Mouse (Mus musculus): ENCODE measurements around the gene Hoga1. TPM values are rescaled to one million over a fixed set of nuclear protein-coding genes. Genes with fewer than 3 reads are reported as not detected.

Hoga1 gene
- 1 to 10 TPM; 7.2 to 7.4 TPM for total RNA-seq (2021)

GRCm38 (mm10) chr19:42045269-42046102 is at the start of gene Hoga1:
Hoga1 (plus strand) TSS chr19:42045610.
- peak; percentile 64 to 87 for DNase-seq (ENCODE audit: extremely low spot score in 1 of 2, low spot score in 2 of 2)
- intact Hi-C loops (cut with DNase I): no loop called here

DNA sequence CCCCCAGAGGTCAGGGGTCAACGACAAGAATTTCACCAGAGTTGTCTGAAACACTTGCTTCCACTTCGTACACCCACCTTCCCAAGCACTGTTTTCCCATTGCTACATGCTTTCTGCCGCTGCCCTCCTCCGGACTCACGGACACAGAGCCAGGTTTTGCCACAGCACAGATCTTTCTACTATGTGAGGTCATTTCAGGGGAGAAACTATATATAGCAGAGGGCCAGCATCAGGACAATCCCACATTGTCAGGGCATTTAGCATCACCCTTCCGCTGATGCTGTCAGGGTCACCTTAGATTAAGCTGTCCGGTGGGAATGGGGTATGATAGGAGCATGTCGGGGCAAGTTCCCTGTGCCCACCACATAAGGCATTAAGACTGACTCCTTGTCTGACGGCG is 48.3 kb upstream of the Hoga1 start:
- no peak for DNase-seq (ENCODE audit: extremely low spot score in 1 of 2, low spot score in 2 of 2)
- intact Hi-C loops (cut with DNase I): no loop called here

DNA sequence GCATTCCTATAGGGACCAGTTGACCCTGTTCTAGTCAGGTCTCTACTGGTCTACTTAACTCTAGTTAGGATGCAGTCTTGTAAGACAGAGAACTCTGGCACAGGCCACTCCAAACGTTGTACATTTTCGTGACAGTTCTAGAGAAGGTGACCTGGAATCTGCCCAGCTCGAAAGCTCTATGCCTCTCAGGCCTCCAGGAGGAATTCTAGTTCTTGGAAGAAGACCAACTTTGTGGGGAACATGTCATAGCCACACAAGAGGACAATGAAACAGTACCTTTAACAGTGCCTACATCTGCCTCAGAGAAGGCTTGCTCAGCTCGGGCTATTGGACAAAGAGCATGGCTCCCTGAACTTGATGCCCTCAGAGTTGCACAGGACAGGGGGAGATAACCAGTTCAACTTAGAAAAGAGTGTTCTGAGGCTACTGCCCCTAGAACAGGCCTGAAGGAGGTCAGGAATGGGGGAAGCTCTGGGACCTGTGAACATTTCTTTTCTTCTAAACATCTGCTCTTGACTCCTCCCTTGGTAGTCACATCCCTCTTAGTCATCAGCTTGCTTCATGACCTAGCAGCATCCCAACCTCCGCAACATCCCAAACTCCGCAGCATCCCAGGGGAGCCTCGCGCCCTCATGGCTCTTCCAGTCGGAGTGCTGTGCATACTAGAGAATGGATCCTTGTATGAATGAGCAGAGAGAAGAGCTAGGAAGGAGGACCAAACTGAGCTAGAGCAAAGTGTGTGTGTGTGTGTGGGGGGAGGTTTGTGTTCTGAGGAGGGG is 46.5 kb upstream of the Hoga1 start:
- DNase-seq (ENCODE audit: extremely low spot score in 1 of 2, low spot score in 2 of 2): no peak
- intact Hi-C loops (cut with DNase I): no loop called here

- intact Hi-C loops (cut with DNase I): no loop called here
Measured at GRCm38 (mm10) chr19:41999688-42000283, 45.6 kb upstream of the Hoga1 start.

DNA sequence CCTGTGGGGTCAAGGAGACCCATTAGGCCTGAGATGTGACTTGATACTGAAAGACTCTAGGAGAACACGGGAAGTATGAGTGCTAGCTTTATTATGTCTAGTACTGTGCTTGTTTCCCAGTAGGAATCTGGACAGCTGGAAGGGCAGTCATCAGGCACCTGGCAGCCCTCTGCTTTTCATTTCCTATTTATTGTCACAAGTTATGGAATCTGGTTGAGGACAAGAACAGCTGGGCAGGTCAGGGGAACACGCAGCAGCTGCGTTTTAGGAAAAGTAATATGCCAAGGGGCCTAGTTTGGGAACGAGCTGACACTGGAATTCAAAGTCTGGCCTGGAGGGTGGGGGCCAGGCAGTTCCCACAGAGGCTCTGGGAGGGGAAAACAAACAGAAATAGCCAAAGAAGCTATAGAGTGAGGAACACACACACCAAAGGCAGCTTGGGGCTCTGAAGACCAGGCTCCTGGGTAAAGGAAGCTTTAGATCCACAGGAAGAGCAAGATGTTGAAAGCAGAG is 44.9 kb upstream of the Hoga1 start:
- intact Hi-C loops (cut with DNase I): no loop called here
- DNase-seq (ENCODE audit: extremely low spot score in 1 of 2, low spot score in 2 of 2): no peak

More at GRCm38 (mm10) chr19:41999688-42000283, 45.6 kb upstream of the Hoga1 start:
- no peak for DNase-seq (ENCODE audit: extremely low spot score in 1 of 2, low spot score in 2 of 2)

GRCm38 (mm10) chr19:42001253-42001980 is 44.0 kb upstream of the Hoga1 start:
- DNase-seq (ENCODE audit: extremely low spot score in 1 of 2, low spot score in 2 of 2): no peak
- intact Hi-C loops (cut with DNase I): no loop called here

GRCm38 (mm10) chr19:42004258-42004657 is 41.2 kb upstream of the Hoga1 start:
- intact Hi-C loops (cut with DNase I): no loop called here
- DNase-seq (ENCODE audit: extremely low spot score in 1 of 2, low spot score in 2 of 2): no peak

- intact Hi-C loops (cut with DNase I): no loop called here
- DNase-seq (ENCODE audit: extremely low spot score in 1 of 2, low spot score in 2 of 2): peak in 1 of 2 experiments; percentile 45
Measured at GRCm38 (mm10) chr19:42005616-42006015, 39.8 kb upstream of the Hoga1 start.

GRCm38 (mm10) chr19:42006568-42006967 is 38.8 kb upstream of the Hoga1 start:
- no peak for DNase-seq (ENCODE audit: extremely low spot score in 1 of 2, low spot score in 2 of 2)
- intact Hi-C loops (cut with DNase I): no loop called here

DNA sequence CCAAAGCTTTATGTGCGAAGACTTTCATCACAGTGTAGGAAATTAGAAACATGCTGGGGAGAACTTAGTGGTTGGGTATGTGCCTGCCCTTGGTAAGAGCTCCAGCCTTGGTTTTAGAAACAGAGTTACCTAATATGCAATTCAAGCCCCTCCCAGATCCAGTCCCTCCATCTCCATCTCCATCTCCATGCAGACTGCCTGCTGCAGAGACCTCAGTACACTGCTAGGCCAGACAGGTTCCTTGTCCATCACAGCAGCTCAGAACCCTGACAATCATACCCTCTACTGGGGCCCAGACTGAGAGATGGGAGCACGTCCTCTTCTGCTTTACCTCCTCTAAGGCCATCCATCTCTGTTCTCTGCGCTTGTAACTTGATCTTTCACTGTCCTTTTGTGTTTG is 36.8 kb upstream of the Hoga1 start:
- intact Hi-C loops (cut with DNase I): no loop called here
- no peak for DNase-seq (ENCODE audit: extremely low spot score in 1 of 2, low spot score in 2 of 2)

DNA sequence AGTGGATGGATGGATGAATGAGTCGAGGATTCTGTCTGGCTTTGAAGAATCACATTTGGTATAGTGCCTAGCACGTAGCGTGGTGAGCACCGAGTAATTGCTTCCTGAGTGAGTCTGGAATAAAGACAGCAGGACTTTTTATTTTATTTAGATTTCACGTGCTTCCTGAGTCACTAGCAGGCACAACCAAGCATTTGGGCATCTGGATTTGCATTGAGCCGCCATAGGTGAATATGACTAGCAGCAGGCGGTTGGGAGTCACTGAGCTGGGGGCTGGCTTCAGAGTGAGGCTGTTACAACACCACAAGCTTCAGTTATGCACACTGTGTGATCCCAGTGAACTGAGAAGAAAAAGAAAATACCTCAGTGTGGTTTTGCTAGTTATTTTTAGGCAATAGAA is 36.3 kb upstream of the Hoga1 start:
- no peak for DNase-seq (ENCODE audit: extremely low spot score in 1 of 2, low spot score in 2 of 2)
- intact Hi-C loops (cut with DNase I): no loop called here

GRCm38 (mm10) chr19:42010436-42010835 is 35.0 kb upstream of the Hoga1 start:
- intact Hi-C loops (cut with DNase I): no loop called here
- no peak for DNase-seq (ENCODE audit: extremely low spot score in 1 of 2, low spot score in 2 of 2)

DNA sequence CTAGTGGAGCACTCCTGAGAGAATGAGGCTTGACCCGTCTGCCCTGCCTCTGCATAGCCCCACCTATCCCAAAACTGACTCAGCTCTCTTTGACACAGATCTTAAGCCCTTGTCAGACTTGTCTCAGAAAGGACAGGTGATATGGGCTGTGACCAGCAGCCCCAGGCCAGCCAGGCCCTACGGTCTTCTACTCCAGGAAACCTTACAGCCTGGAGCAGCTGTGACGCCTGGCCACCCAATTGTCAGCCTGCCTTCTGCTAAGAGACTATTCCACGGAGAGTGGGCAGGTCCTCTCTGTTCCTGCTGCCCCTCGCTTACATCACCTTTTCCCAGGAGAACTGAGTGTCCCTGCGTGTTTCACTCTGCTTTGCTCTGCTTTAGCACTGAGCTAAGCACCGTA is 34.3 kb upstream of the Hoga1 start:
- no peak for DNase-seq (ENCODE audit: extremely low spot score in 1 of 2, low spot score in 2 of 2)
- intact Hi-C loops (cut with DNase I): no loop called here

GRCm38 (mm10) chr19:42014231-42014825 is 31.1 kb upstream of the Hoga1 start:
- intact Hi-C loops (cut with DNase I): no loop called here
- DNase-seq (ENCODE audit: extremely low spot score in 1 of 2, low spot score in 2 of 2): no peak

DNA sequence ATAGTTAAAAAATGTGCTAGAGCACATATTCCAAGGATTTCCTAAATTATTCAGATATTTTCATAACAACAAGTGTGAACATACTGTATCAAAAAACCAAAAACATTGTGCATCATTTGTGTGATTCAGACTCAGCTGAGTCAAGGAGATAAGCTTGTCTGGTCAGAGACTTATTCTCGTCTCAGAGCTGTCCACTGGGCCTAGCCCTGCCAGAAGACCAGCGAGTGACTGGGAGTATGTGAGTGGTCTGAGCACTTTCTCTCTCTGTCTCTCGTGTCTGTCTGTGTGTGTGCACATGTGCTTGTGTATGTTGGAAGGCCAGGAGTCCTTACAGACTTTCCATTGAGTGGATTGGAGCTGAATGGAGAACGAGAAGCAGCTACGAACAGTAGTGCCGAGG is 30.4 kb upstream of the Hoga1 start:
- intact Hi-C loops (cut with DNase I): no loop called here
- no peak for DNase-seq (ENCODE audit: extremely low spot score in 1 of 2, low spot score in 2 of 2)

DNA sequence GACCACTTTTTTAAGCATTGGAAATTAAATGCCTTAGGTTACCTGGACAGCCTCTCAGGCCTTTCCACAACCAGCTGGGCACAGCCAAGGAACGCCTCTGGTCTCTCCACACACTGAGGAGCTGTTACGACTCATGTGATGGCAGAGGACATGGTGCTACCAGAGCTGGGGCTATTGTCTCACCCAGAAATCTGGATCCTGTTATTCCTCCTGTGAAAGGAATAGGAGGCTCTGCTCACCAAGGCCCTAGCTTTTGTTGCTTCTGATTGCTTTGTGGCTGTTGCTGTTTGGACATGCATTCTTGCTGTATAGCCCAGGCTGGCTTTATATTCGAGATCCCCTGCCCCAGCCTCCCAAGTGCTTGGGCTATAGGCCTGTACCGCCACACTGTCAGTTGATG is 29.2 kb upstream of the Hoga1 start:
- no peak for DNase-seq (ENCODE audit: extremely low spot score in 1 of 2, low spot score in 2 of 2)
- intact Hi-C loops (cut with DNase I): no loop called here

- intact Hi-C loops (cut with DNase I): no loop called here
- DNase-seq (ENCODE audit: extremely low spot score in 1 of 2, low spot score in 2 of 2): no peak
Measured at GRCm38 (mm10) chr19:42016840-42017239, 28.6 kb upstream of the Hoga1 start.

DNA sequence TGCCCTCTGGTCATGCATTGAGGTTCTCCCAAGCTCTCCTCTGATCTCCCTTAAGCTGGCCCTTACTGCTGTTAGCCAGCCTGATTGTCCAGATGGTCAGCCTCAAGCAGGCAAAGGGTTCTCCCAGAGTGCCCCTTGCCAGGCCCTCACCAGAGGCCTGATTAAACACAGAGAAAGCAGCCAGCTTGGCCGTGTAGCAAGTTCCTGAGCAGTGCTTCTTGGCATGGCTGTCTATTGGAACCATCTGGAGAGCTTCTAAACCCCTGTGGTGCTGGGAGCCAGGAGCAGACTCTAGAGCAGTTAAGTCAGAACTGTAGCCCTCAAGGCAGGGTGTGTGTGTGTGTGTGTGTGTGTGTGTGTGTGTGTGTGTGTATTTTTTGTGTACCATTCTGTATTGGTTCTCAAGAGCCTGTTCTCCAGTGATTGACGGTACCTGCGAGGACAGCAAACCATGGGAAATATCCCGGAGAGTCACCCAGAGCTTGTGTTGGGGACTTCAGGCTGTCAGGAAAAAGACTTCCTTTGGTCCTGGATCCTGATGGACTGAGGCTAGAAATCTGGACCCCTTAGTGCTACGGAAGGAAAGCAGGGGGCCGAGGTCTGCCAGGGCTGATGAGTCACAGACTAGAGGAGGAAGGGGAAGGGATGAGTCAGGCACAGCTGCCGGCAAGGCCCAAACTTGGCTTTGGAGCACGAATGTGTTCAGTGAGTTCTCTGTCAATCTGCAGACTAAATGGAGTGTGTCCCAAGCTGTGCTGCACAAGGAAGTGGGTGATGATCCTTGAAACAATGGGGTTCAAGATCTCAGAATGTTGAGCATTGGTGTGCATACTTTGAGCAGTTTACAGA is 27.8 kb upstream of the Hoga1 start:
- DNase-seq (ENCODE audit: extremely low spot score in 1 of 2, low spot score in 2 of 2): peak; percentile 45 to 74
- intact Hi-C loops (cut with DNase I): no loop called here
